Mouse (Mus musculus) frontal cortex, postnatal 36 days (tissue): Measurements from ENCODE around the gene Gm49369.
A peak's percentile ranks its signal among the peaks of the same experiment; 100 is the strongest.

Experiments
- DNase-seq, 2 experiments: peaks; one replicate each; pipeline ENCODE4 v3.0.0; 2022; ENCODE audit warnings: low spot score in 2 of 2

Gm49369 gene

DNA sequence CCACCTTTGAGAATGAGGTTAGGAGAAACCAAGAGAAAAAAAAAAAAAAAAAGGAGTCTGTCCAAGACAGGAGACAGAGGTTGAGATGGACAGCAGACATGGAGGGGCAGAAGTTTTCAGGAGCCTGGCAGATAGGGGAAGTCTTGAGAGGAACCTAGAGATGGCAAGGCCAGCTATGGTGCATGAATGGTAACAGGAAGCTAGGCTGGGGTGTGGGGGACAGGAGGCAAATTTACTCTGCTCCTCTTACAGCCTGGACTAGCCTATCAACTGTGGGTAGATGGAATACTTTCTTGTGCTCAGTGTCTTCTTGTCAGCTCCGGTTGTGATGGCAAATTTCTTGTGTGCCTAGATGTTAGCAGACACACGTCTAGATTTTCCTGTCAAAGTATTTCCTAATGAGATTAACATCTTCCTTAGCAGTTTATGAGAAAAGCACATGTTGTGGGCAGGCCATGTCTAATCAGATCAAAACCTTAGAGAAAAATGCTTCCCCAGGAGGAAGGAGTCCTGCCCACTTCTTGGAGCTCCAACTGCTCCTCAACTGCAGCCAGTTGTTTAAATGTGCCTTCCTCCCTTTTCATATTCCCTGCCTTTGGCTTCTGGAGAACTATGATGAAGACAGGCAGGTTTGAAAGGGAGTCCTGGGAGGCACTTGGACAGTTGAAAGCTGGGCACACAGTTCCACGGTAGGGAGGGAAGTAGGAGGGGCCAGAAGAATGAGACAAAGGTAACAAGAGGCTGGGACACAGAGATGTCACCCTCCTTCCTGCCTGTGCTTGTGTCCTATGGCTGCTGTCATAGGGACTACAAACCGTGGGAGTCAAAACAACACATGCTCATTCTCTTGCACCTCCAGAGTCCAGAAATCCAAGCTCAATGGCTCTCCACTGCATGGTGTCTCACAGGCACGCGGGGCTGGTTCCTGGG, 12.1 kb upstream of the Gm49369 start:
- no peak for DNase-seq

DNA sequence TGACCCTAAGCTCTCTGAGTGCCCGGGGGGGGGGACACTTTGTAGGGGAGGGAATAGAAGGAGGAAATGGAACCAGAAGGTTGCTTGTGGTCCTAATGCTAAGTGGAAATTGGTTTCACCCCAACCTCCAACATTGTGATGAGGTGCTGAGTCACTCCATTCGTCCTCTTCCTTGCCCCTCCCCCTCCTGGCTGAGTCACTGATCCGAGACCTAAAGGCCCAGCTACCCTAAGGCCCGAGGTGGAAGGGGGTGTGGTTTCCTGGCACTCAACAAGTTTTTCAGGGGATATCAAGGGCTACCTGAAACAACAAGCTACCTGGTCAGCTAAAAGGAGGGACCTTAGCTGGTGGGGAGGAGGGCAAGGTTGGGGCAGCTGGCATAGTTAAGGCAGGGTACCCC, 10.7 kb upstream of the Gm49369 start:
- no peak for DNase-seq

DNA sequence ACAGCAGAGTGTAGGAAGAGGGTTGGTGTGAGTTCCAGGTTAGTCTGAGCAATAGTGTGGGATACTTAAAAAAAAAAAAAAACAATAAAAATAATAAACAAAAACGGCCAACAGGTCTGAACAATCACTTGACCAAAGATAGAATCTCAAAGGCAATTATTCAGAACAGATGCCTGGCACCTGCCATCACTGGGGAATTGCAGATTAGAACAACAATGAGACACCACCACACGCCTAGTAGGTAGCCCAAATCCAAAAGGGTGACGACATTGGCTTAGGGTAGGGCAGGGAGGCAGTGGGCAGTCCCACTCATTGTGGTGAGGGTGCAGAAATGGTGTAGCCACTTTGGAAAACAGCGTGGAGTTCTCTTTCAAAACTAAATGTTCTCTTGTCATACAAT, 9.1 kb upstream of the Gm49369 start:
- no peak for DNase-seq

DNA sequence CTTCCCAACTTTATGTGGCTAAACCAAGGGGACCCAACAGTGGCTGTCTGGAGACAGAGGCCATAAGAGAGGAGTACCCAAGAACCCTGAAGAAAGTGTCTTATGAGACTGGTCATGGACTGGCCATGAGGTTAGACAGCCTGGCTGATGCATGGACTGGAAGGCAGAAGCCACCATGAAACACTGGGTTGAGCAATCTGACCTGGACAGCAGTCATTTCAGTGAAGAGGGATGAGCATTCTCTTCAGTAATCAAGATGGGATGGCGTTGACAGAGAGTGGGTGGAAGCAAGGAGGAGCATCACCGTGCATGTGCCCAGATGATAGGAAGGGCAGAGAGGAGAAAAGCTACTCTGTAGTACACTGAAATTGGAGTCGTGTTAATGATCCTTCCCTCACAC, 8.6 kb upstream of the Gm49369 start:
- no peak for DNase-seq

DNA sequence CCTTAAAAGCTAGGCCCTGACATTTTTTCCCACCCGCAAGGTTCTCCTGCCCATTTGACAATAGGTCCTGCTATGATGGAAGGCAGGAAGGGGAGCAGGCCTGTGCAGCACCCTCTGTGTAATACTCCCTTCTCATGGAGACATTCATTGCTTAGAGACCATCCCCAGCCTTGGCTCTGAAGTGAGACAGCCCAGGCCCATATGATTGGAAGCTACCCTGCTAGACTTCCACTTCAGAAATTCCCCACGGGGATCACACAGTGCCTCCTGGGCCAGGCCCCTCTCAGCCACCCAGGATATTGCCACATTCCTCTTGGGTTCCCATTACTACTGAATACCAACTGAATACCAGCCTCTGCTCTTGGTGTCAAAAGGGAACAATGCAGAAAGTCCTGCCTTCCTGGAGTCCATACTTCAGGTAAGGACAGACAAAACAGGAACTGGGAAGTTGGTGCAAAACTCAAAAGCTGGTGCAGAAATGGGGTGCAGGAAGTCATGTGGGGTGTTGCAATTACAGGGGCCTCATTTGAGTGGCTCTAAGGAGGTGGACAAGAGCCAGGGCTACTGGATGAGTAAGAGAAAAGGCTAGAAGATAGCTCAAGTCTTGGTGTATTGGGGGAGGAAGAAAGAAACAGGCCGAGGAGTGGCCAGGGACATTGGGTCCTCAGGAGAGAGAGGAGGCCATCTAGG, 7.6 kb upstream of the Gm49369 start:
- no peak for DNase-seq

DNA sequence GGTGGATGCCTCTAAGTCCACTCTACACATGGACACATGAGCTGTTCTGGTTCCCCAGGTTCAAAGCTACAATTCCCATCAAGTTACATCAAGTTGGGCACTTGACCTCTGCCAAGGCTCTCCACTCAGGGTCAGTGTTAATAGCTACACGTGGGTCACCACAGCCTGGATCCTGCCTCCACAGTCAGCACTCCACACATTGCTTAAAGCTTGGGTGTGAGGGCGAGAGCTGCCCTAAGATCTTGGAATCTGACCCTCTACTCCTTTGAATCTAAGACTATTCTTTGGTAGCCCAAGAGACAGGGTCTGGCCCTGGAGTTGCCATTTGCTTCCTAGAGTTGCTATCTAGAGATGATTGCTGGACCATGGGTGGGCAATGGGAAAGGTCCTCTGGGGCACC, 6.3 kb upstream of the Gm49369 start:
- DNase-seq, result no peak

DNA sequence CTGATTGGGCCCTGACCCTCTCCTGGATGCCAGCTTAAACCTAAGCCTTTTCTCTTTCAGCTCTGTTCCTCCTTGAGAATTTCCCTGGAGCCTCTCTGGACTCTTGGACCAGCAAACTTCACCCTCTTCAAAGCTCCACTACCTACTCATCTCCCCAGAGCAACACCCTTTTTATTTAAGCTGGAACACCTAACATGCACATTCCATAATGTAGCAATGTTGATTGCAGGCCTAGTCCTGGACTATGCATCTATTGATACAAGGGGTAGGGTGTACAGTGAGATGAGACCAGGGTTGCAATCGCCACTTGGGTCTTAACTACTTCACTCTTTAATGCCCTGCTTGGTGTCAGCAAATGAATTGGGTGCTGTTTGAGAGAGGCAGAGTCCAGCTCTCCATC, 5.7 kb upstream of the Gm49369 start:
- no peak for DNase-seq

DNA sequence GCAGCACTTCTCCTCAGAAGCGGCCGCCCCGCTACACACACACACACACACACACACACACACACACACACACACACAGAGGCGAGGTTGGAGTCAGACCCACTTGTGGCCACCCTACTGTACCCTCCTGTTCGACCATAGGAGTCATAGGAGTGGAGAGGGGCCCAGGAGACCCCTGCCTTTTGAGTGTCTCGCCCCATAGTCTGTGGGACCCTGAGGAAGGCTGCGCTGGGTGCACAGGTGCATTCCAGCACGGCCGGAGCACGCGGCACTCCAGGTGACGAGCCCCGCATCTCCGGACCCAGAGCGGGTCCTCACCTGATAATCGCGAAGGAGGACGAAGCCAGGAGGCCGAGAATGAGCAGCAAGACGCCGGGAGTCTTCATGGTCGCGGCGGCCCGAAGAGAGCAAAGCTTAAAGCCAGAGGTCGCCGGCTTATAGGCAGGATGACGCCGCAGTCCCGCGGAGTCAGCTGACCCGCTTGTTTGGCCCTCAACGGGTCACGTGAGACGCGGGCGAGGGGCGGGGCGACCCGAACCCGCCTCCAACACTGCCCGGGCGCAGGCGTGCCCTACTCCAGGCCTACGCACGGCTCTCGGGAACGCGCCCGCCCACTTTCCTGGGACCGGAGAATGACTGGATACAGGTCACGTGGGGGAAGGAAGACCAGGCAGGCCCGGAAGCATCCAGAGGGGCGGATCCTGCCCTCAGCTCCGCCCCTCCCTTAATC, 5.1 kb upstream of the Gm49369 start, which contains the start of gene Ctsd:
Gene Ctsd (minus strand): TSS at position 620 of the 730 bp plus-strand sequence.
- peak; percentile 96 to 97 for DNase-seq

DNA sequence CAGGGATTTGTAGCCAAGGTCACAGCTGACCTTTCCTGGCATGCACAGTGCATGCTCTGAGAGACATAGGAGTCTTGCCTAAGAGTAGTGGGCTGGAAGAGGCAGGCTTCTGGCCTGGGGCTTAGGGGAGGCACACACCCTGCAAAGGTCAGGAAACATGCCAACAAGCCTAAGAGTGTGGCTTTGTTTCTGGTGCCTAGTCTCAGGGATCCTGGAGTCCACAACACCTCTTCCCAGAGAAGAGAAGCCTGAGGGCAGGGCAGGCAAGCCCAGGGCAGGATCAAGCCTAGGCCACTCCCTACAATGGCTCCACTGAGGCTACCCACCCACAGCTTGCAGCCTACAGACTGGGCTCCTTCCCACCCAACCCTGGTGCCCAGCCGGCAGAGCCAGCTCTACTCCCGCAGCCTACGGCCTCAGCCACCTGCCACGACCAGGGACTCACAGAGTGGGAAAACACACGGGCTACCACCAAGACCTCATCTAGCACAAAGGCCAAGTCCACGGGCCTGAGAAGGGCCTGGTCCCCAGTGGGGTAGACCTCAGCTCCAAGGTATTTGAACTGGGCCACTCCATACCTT, 4.2 kb upstream of the Gm49369 start:
- no peak for DNase-seq

DNA sequence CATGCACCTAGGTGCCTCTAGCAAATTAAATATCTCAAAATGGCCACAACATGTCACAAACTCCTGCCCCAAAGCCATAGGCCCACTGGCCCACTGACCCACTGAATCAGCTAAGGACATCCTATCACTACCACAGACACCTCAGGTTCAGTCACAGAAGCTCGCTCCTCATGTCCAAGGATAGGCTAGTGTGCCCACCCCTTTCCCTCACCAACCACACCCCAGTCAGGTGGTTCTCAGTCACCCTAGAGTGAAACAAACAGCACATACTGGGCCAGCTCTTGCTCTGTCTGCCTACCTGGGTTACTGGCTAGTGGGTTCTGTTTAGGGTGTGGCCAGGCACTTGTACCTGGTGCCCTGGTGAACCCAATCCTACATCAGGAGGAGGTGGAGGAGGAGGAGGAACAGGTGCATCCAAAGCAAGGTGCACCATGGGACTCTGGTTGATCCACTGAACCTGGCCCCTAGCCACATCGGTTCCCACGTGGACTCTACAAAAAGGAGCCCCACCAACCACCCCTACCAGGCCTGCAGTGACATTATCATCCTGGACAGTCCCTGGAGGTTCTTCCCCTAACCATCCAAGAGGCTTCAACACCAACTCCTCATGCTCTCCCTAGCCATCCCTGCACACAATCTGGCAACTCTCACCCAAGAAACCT, 3.4 kb upstream of the Gm49369 start:
- DNase-seq, result no peak

DNA sequence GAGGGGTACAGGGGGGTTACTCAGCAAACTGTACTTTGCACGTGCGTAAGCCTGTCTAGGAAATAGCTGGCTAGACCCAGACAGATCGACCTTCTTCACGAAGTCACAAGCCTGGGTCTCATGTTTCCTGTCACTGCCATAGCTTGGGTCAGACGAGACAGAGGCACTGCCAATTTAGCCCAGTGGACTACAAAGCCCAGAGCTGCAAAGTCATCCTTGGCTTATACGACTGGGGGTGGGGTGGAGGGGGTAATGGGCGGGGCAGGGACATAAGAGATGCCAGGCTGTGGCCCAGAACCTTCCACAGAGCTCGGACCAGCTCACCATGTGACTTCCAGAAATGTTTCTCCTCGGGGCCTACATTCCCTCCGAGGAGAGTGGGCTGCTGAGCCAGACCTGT, 1.8 kb upstream of the Gm49369 start:
- DNase-seq, result no peak

DNA sequence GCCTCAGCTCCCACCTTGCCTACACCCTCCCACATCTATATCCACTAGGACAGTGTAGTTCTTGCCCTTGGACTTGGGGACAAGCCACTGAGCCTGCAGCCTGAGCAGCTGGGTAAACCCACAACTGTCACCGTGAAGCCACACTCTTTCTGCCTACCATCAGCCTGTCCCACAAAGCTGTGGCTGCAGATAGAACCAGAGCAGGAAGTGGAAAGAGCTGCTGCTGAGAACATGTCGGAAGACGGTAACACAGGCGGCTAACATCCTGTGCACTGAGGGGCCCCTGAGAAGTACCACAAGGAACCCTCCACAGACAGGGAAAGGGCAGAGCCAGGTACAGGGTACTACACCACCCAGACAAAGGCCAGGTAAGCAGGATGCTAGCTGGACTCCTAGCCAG, 1.3 kb downstream of the Gm49369 start:
- no peak for DNase-seq

DNA sequence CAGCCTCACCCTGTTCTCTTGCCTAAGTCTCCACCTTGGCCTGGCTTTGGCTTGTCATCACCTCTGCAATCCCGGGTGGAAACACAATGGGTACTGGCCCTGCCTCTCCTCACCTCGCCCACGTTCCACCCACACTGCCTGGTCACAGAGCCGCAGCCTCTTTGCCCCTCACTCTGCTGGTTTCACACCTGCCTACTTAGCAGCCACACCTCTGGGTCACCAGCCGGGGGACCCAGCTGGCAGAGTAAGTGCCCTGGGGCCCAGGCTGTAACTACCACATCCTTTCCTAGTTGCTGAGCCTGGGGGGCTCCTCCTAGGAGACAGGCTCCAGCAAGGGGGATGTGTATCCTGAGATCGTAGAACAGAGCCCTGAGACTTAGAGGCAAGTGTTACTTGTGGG, 3.3 kb downstream of the Gm49369 start:
- no peak for DNase-seq

DNA sequence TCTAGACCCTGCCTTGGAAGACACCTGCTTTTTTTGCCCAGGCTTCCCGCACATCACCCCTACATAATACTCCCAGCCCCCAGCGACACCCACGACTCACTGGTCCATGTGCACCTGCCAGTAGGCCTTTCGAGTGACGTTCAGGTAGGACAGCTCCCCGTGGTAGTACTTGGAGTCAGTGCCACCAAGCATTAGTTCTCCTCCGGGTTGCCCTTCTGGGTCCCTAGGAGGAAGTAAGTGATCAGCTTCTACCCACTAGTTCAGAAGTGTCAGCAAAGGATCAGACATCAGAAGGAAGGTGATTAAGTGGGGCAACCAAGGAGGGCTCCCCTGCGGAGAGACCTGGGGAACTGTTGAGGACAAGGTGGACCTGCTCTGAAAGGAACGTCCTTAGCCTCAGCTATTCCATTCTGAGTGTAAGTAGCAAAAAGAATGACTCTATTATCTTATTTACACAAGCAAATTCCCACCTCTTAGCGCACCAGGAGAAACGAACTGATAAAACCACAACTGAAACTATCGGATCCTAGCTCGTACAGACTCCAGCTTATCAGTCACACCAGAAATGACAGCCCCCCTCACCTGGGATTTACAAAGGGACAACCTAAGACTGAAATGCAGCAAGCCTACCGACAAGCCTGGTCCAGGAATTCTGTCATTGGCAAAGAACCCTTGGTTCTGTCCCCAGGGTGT, 5.1 kb downstream of the Gm49369 start:
- no peak for DNase-seq

DNA sequence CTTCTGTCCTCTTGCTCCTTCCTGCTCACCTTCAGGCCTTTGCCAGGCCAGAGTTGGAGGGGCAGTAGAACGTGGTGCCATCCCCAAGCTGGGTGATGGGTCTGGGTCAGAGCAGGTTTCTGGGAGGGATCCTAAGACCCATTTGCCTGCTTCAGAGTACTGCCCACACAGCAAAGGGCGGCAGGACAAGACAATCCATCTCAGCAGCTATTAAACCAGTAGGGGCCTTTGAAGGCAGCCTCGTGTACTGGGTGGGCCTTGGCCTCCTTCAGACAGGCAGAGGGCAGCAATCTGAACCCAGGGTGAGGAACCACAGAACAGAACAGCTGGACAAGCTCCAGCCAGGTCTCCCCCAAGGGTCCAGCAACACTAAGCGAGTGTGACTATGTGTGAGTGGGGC, 6.4 kb downstream of the Gm49369 start:
- DNase-seq, result no peak

DNA sequence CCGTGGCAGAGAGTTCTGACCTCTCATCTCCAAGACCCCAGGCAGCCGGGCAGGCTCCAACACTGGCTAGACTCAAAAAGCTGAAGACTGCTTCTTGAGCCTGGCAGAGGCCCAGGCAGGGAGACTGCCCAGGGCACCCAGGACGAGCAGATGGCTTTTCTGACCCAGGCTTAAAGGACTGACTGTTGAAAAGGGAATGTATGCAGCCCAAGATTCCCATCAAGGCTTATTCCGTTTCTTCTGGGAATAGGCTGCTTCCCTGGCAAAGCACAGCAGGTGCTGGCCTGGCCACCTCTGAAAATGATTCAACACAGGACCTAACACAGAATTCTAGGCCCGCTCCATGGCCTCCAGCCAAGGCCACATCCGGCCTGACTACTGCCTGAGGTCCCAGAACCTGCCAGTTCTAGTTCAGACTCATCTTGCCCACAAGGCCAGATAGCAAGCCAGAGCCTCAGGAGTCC, 7.2 kb downstream of the Gm49369 start:
- no peak for DNase-seq

DNA sequence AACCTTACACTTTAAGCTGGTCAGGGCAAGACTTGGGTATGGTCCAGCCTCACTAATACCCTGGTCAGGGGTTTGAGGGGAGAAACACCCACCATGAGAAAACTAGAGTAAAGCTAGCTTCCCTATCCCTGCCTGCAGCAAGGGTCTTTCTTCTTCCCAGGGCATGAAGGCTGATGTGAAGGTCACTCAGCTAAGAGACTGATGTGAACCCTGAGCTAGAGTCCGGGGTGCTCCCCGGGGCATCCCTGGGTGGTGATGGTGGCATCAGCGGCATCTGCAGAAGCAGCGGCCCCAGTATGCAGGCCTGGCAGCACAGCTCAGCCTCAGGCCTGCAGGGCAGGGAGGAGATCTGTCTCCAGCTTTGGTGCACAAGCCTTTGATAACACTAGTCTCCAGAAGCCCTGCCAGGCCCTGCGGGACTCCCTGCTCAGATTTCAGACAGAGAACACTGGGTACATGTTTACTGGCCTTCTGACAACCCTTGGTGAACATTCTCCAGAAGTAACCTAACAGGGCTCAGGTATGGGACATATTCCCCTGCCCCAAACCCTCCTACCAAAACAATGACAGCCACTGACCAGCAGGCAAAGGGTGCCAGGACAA, 8.0 kb downstream of the Gm49369 start:
- no peak for DNase-seq

DNA sequence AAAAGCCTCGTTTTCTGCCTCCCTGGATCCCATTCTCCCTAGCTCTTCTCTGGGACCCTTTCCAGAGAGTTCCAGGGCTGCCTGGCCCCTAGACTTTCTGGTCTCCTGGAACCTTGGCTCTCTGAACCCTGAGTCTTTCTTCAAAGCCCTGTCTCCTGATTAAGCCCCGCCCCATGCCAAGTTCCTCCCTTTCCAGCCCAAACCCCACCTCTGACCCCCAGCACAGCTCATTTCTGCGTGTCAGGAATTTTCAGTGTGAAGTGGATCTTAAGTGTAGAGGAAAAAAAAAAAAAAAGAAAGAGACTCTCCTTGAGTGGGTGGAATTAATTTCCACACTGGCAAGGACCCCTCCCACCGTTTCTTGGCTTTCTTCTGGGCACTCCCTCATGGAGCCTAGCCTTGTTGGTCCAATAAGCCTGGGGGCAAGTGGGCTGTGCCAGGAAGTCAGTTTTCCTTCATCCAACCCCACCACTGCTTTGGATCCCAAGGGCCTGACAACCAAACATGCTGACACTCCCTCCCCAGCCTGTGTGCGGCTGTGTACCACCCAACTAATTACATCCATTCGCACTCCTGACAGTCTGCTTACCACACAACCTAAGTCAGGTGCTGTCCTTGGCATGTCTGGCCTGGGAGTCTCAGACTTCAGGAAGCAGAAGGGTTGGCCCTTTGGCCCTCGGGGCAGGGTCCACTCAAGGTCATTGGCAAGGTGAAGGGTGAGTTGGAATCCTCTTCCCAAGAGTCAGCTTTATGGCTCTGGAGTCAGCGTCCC, 8.6 kb downstream of the Gm49369 start, which contains the start of gene Ifitm10:
Gene Ifitm10 (minus strand): TSS at position 113 of the 772 bp plus-strand sequence.
- DNase-seq, result no peak

DNA sequence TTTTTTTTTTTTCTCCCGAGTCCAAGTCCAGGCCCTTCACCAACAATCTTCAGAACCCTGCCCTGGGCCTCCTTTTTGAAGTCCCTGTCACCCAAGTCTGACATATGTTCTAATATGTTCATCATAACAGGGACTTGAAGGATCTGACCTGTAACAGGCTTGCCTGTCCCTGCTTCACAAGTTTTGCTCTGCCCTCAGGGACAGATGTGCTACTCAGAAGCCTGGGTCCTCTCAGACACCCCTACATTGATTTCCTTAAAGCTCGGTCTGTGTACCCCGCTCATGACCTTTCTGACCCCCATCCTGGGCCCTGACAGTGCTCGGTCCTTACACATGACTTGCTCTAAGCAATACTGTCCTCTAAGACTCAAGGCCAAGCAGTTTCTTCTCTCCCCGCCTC, 9.4 kb downstream of the Gm49369 start:
- DNase-seq, result no peak
